Mouse (Mus musculus): ENCODE measurements around the gene Gm21988. TPM values are rescaled to one million over a fixed set of nuclear protein-coding genes. Genes with fewer than 3 reads are reported as not detected.

The Gm21988 gene
- polyA plus RNA-seq, 1 experiment from 2014 or later, result 9.3 TPM

DNA sequence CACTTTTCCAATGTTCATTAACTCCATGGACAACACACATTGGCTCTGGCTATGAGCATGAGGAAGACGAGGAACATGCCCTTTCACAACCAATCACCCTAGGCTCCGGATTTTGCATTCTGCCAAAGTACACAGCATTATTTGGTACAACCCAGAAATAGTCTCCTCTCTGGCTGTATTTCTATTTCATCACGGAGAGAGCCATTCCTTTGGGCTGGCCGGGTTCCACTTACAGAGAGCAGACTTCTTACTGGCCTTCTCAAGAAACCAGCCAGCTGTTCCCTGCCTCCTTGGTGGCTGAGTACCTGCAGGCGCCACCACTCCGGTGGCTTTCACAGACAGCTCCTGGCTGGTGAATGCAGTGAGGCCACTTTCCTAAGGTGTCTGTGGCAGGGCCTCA, 27.2 kb downstream of the Gm21988 start, which contains the start of gene Slc16a11:
TSS of gene Slc16a11 (plus strand) at position 330 of the 400 bp plus-strand sequence.
- H3K4me2 ChIP-seq, result no peak within 1 kb of the TSS; the same call in 1 of the 2 replicates
- no peak for ATAC-seq (replicated peaks; ENCODE audit: insufficient number of reproducible peaks, low FRiP score, low TSS enrichment)
- H3K27me3 ChIP-seq (ENCODE audit: control insufficient read depth, insufficient read depth, low read length), result peaks cover 48% of the 10 kb centered on the region
- H3K9ac ChIP-seq (ENCODE audit: low read depth, low read length), result no peak within 1 kb of the TSS
- H3K27ac ChIP-seq (ENCODE audit: low read depth, low read length), result no peak within 1 kb of the TSS
- 56% methylated on average over 6 of the region's 6 CpGs for WGBS (ENCODE audit: insufficient replicate concordance)
- peak within 1 kb of the TSS; percentile 45; the same call in 1 of the 2 replicates for H3K4me3 ChIP-seq (ENCODE audit: low read depth, low read length)
- no peaks in the 10 kb centered on the region for H3K36me3 ChIP-seq (ENCODE audit: control insufficient read depth, insufficient read depth, low read length)
- H3K9me3 ChIP-seq (replicated peaks; ENCODE audit: control insufficient read depth, low read length), result no peaks in the 10 kb centered on the region
- H3K4me1 ChIP-seq (ENCODE audit: control insufficient read depth, insufficient read depth, low read length), result peaks cover 16% of the 10 kb centered on the region

DNA sequence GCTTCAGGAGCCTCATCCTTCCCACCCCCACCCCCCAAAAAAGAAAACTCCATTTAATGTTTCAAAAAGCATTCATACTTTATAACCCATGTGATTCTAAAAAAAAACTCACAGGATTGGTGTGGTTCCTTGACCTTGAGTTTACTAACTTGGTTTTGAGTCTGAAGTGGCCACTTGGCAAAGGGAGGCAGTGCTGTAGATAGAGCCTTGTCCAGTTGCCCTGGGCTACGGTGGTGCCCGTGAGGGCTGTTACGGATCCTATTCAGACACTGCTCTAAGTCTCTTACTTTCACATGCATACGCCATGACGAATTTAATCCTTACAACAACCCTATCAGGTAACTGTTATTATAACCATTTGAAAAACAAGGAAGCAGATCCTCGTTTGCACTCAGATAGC, 27.7 kb downstream of the Gm21988 start:
- no peak for ATAC-seq (replicated peaks; ENCODE audit: insufficient number of reproducible peaks, low FRiP score, low TSS enrichment)
- WGBS (ENCODE audit: insufficient replicate concordance), result 64% methylated on average over 6 of the region's 6 CpGs

GRCm38 (mm10) chr11:70210681-70211080, 28.9 kb downstream of the Gm21988 start:
- Histone ChIP-seq H3K4me3 (ENCODE audit: low read depth, low read length) (no peak overlapping the region), H3K4me2 (no peak overlapping the region), H3K27me3 (ENCODE audit: control insufficient read depth, insufficient read depth, low read length) (peaks cover 34% of the 10 kb centered on the region), H3K36me3 (ENCODE audit: control insufficient read depth, insufficient read depth, low read length) (no peaks in the 10 kb centered on the region), H3K9ac (ENCODE audit: low read depth, low read length) (no peak overlapping the region), H3K27ac (ENCODE audit: low read depth, low read length) (no peak overlapping the region), H3K4me1 (ENCODE audit: control insufficient read depth, insufficient read depth, low read length) (peaks cover 16% of the 10 kb centered on the region), H3K9me3 (replicated peaks; ENCODE audit: control insufficient read depth, low read length) (no peaks in the 10 kb centered on the region)
- no peak for ATAC-seq (replicated peaks; ENCODE audit: insufficient number of reproducible peaks, low FRiP score, low TSS enrichment)
- WGBS (ENCODE audit: insufficient replicate concordance), result 72% methylated on average over 2 of the region's 2 CpGs

More for the DNA sequence above, 27.7 kb downstream of the Gm21988 start:
- no peak overlapping the region for H3K27ac ChIP-seq (ENCODE audit: low read depth, low read length)
- H3K9ac ChIP-seq (ENCODE audit: low read depth, low read length), result no peak overlapping the region
- peaks cover 44% of the 10 kb centered on the region for H3K27me3 ChIP-seq (ENCODE audit: control insufficient read depth, insufficient read depth, low read length)
- no peaks in the 10 kb centered on the region for H3K36me3 ChIP-seq (ENCODE audit: control insufficient read depth, insufficient read depth, low read length)
- H3K9me3 ChIP-seq (replicated peaks; ENCODE audit: control insufficient read depth, low read length), result no peaks in the 10 kb centered on the region
- H3K4me2 ChIP-seq, result no peak overlapping the region
- H3K4me3 ChIP-seq (ENCODE audit: low read depth, low read length), result no peak overlapping the region
- peaks cover 16% of the 10 kb centered on the region for H3K4me1 ChIP-seq (ENCODE audit: control insufficient read depth, insufficient read depth, low read length)

DNA sequence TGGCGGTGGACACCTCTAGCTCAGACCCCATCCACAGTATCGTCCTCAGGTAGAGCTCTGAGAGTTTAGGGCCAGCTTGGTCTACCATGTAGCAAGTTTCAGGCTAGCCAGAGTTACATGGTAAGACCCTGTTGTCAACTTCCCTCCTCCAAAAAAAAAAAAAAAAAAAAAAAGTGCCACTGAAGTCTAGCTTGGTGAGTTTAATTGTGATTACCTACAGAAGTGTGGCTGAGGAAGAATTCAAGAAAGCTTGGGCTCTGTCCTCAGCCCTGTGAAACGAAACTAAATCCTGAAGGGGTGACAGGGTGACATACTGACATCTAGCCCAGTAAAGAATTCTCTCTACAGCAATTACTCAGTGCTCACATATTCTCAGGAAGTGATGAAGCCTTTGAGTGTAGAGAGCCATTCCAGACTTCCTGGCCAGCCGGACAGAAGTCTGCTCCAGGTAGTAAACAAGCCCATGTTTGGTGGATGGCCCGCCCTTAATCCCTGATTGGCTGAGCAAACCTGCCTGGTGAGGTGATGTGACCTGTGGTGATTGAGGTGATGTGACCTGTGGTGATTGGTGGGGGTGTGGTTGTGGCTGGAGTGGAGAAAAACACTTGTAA, 30.7 kb downstream of the Gm21988 start:
- Histone ChIP-seq H3K27ac (ENCODE audit: low read depth, low read length) (no peak overlapping the region), H3K4me1 (ENCODE audit: control insufficient read depth, insufficient read depth, low read length) (peaks cover 3% of the 10 kb centered on the region), H3K9ac (ENCODE audit: low read depth, low read length) (no peak overlapping the region), H3K4me2 (no peak overlapping the region), H3K27me3 (ENCODE audit: control insufficient read depth, insufficient read depth, low read length) (peaks cover 19% of the 10 kb centered on the region), H3K9me3 (replicated peaks; ENCODE audit: control insufficient read depth, low read length) (no peaks in the 10 kb centered on the region), H3K4me3 (ENCODE audit: low read depth, low read length) (no peak overlapping the region), H3K36me3 (ENCODE audit: control insufficient read depth, insufficient read depth, low read length) (no peaks in the 10 kb centered on the region)
- ATAC-seq (replicated peaks; ENCODE audit: insufficient number of reproducible peaks, low FRiP score, low TSS enrichment), result no peak
- 61% methylated on average over 5 of the region's 5 CpGs for WGBS (ENCODE audit: insufficient replicate concordance)

DNA sequence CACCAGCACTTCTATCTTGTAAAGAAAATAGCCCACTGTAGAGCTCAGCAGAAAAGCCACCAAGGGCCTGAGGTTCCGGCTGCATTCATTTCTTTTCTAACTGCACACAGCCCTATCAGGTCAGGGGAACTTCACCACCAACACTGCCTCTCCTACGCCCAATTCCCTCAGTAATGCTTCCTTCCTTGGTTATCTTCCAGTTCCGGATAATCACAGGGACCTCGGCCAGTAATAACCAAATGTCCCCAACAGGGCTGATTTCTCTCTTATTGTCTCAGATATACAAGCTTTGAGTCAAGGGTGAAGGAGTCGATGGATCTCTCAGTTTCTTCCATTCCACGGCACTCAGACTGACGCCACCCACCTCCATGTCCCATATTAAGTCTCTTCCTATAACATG, 32.3 kb downstream of the Gm21988 start:
- no peak for ATAC-seq (replicated peaks; ENCODE audit: insufficient number of reproducible peaks, low FRiP score, low TSS enrichment)
- no peak overlapping the region for H3K27ac ChIP-seq (ENCODE audit: low read depth, low read length)
- 62% methylated on average over 7 of the region's 7 CpGs for WGBS (ENCODE audit: insufficient replicate concordance)
- no peaks in the 10 kb centered on the region for H3K9me3 ChIP-seq (replicated peaks; ENCODE audit: control insufficient read depth, low read length)
- H3K4me1 ChIP-seq (ENCODE audit: control insufficient read depth, insufficient read depth, low read length), result no peaks in the 10 kb centered on the region
- peaks cover 6% of the 10 kb centered on the region; the same call in 1 of the 2 replicates for H3K27me3 ChIP-seq (ENCODE audit: control insufficient read depth, insufficient read depth, low read length)
- no peak overlapping the region for H3K9ac ChIP-seq (ENCODE audit: low read depth, low read length)
- H3K36me3 ChIP-seq (ENCODE audit: control insufficient read depth, insufficient read depth, low read length), result no peaks in the 10 kb centered on the region
- no peak overlapping the region for H3K4me2 ChIP-seq
- H3K4me3 ChIP-seq (ENCODE audit: low read depth, low read length), result no peak overlapping the region

DNA sequence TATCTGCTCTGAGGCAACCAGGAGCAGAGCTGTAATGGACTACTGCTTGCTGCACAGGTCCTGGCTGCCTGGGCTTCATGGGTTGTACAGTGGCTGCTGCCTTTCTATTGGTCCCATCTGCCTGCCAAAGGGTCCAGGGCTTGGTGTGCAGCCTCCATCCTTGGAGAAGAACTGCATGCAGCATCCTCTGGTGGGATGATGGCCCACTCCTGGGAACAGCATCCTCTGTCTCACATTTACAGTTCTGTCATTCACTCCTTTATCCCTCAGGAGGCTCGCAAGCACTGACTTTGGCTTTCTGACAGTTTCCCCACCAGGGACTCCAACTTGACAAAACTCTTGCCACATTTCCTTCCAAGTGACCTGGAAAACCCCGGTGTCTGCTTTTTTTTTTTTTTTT, 32.8 kb downstream of the Gm21988 start:
- Histone ChIP-seq H3K27me3 (ENCODE audit: control insufficient read depth, insufficient read depth, low read length) (peaks cover 6% of the 10 kb centered on the region; the same call in 1 of the 2 replicates), H3K4me1 (ENCODE audit: control insufficient read depth, insufficient read depth, low read length) (no peaks in the 10 kb centered on the region), H3K4me3 (ENCODE audit: low read depth, low read length) (no peak overlapping the region), H3K9me3 (replicated peaks; ENCODE audit: control insufficient read depth, low read length) (no peaks in the 10 kb centered on the region), H3K36me3 (ENCODE audit: control insufficient read depth, insufficient read depth, low read length) (no peaks in the 10 kb centered on the region), H3K4me2 (no peak overlapping the region), H3K27ac (ENCODE audit: low read depth, low read length) (no peak overlapping the region), H3K9ac (ENCODE audit: low read depth, low read length) (no peak overlapping the region)
- WGBS (ENCODE audit: insufficient replicate concordance), result 64% methylated on average over 2 of the region's 2 CpGs
- ATAC-seq (replicated peaks; ENCODE audit: insufficient number of reproducible peaks, low FRiP score, low TSS enrichment), result no peak

DNA sequence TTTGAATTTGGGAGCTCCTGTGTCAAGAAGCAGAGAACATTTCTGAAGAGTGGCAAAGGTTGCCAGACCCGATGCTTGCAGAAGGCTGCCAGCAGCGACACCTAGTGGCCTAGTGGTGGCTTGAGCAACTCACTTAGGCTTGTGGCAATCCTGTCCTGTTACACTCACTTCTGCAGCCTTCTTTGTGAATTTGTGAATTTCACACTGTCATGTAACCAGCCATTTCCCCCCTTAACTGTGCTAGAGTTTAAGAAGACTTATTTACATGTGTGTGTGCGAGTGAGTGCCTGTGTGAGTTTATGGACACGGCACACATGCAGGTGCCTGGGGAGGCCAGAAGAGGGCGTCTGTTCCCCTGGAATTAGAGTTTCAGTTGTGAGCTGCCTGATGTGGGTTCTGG, 37.9 kb downstream of the Gm21988 start:
- no peak overlapping the region for H3K27ac ChIP-seq (ENCODE audit: low read depth, low read length)
- no peaks in the 10 kb centered on the region for H3K4me1 ChIP-seq (ENCODE audit: control insufficient read depth, insufficient read depth, low read length)
- no peak for ATAC-seq (replicated peaks; ENCODE audit: insufficient number of reproducible peaks, low FRiP score, low TSS enrichment)
- peaks cover 4% of the 10 kb centered on the region; the same call in 1 of the 2 replicates for H3K27me3 ChIP-seq (ENCODE audit: control insufficient read depth, insufficient read depth, low read length)
- 33% methylated on average over 5 of the region's 5 CpGs for WGBS (ENCODE audit: insufficient replicate concordance)
- H3K4me3 ChIP-seq (ENCODE audit: low read depth, low read length), result no peak overlapping the region
- H3K9ac ChIP-seq (ENCODE audit: low read depth, low read length), result no peak overlapping the region
- no peaks in the 10 kb centered on the region for H3K36me3 ChIP-seq (ENCODE audit: control insufficient read depth, insufficient read depth, low read length)
- no peak overlapping the region for H3K4me2 ChIP-seq
- no peaks in the 10 kb centered on the region for H3K9me3 ChIP-seq (replicated peaks; ENCODE audit: control insufficient read depth, low read length)

GRCm38 (mm10) chr11:70200036-70200608, 39.5 kb downstream of the Gm21988 start:
- Histone ChIP-seq H3K36me3 (ENCODE audit: control insufficient read depth, insufficient read depth, low read length) (no peaks in the 10 kb centered on the region), H3K9me3 (replicated peaks; ENCODE audit: control insufficient read depth, low read length) (no peaks in the 10 kb centered on the region), H3K27ac (ENCODE audit: low read depth, low read length) (no peak overlapping the region), H3K9ac (ENCODE audit: low read depth, low read length) (no peak overlapping the region), H3K4me3 (ENCODE audit: low read depth, low read length) (no peak overlapping the region), H3K4me1 (ENCODE audit: control insufficient read depth, insufficient read depth, low read length) (no peaks in the 10 kb centered on the region), H3K27me3 (ENCODE audit: control insufficient read depth, insufficient read depth, low read length) (peaks cover 3% of the 10 kb centered on the region; the same call in 1 of the 2 replicates), H3K4me2 (no peak overlapping the region)
- no peak for ATAC-seq (replicated peaks; ENCODE audit: insufficient number of reproducible peaks, low FRiP score, low TSS enrichment)
- WGBS (ENCODE audit: insufficient replicate concordance), result 85% methylated on average over 5 of the region's 5 CpGs

DNA sequence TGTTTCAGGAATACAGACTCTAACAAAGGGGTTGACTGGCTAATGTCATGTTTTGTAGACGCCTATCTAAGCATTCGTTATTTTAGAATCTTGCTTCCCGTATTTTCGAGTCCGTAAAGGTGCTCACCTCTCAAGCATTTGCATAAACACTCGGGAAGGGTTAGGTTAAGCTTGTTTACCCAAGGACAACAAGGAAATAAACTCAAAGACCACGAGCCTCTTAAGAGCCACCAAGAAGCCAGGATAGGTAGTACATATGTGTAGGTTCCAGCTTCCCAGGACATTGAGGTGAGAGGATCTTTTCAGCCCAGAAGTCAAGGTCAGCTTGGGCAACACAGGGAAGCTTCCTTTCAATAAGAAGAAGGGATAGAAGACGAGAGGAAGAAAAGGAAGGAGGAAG, 40.5 kb downstream of the Gm21988 start:
- Histone ChIP-seq H3K27me3 (ENCODE audit: control insufficient read depth, insufficient read depth, low read length) (no peaks in the 10 kb centered on the region), H3K4me2 (no peak overlapping the region), H3K27ac (ENCODE audit: low read depth, low read length) (no peak overlapping the region), H3K4me3 (ENCODE audit: low read depth, low read length) (no peak overlapping the region), H3K36me3 (ENCODE audit: control insufficient read depth, insufficient read depth, low read length) (no peaks in the 10 kb centered on the region), H3K9ac (ENCODE audit: low read depth, low read length) (no peak overlapping the region), H3K4me1 (ENCODE audit: control insufficient read depth, insufficient read depth, low read length) (no peaks in the 10 kb centered on the region), H3K9me3 (replicated peaks; ENCODE audit: control insufficient read depth, low read length) (no peaks in the 10 kb centered on the region)
- ATAC-seq (replicated peaks; ENCODE audit: insufficient number of reproducible peaks, low FRiP score, low TSS enrichment), result no peak
- WGBS (ENCODE audit: insufficient replicate concordance), result 76% methylated on average over 8 of the region's 8 CpGs

Data from heart, embryonic 11.5 days (tissue).